Mouse (Mus musculus): ENCODE data around the gene Stpg4.

The Stpg4 gene

GRCm38 (mm10) chr17:87427511-87427910, at the start of gene Stpg4:
TSS of gene Stpg4 (minus strand) at chr17:87427741.
- peak; percentile 81 for DNase-seq

- DNase-seq: no peak
Measured at GRCm38 (mm10) chr17:87475356-87475755, 47.8 kb upstream of the Stpg4 start.

GRCm38 (mm10) chr17:87474501-87474795, 46.9 kb upstream of the Stpg4 start:
- DNase-seq: peak; percentile 93

GRCm38 (mm10) chr17:87473736-87474500, 46.4 kb upstream of the Stpg4 start:
- peak; percentile 95 for DNase-seq

GRCm38 (mm10) chr17:87473441-87473735, 45.8 kb upstream of the Stpg4 start:
- DNase-seq: no peak

GRCm38 (mm10) chr17:87472879-87473278, 45.3 kb upstream of the Stpg4 start:
- DNase-seq: no peak

GRCm38 (mm10) chr17:87471661-87472060, 44.1 kb upstream of the Stpg4 start:
- DNase-seq: no peak

- DNase-seq: no peak
Measured at GRCm38 (mm10) chr17:87470797-87471196, 43.3 kb upstream of the Stpg4 start.

GRCm38 (mm10) chr17:87470282-87470681, 42.7 kb upstream of the Stpg4 start:
- DNase-seq: no peak

GRCm38 (mm10) chr17:87469428-87469827, 41.9 kb upstream of the Stpg4 start:
- no peak for DNase-seq

- no peak for DNase-seq
Measured at GRCm38 (mm10) chr17:87468616-87469015, 41.1 kb upstream of the Stpg4 start.

GRCm38 (mm10) chr17:87461499-87461896, 34.0 kb upstream of the Stpg4 start:
- DNase-seq: no peak

- no peak for DNase-seq
Measured at GRCm38 (mm10) chr17:87460669-87461498, 33.3 kb upstream of the Stpg4 start.

GRCm38 (mm10) chr17:87459750-87460668, 32.5 kb upstream of the Stpg4 start:
- peak; percentile 93 for DNase-seq

GRCm38 (mm10) chr17:87458911-87459749, 31.6 kb upstream of the Stpg4 start:
- DNase-seq: peak; percentile 96

- no peak for DNase-seq
Measured at GRCm38 (mm10) chr17:87457961-87458360, 30.4 kb upstream of the Stpg4 start.

- DNase-seq: peak; percentile 83
Measured at GRCm38 (mm10) chr17:87454121-87454520, 26.6 kb upstream of the Stpg4 start.

GRCm38 (mm10) chr17:87453336-87453735, 25.8 kb upstream of the Stpg4 start:
- peak; percentile 70 for DNase-seq

GRCm38 (mm10) chr17:87448881-87449280, 21.3 kb upstream of the Stpg4 start:
- no peak for DNase-seq

GRCm38 (mm10) chr17:87448339-87448738, 20.8 kb upstream of the Stpg4 start:
- DNase-seq: no peak

- no peak for DNase-seq
Measured at GRCm38 (mm10) chr17:87447612-87448200, 20.2 kb upstream of the Stpg4 start.

Measured in heart, adult 11 months (tissue).